In the genomic region with DNA sequence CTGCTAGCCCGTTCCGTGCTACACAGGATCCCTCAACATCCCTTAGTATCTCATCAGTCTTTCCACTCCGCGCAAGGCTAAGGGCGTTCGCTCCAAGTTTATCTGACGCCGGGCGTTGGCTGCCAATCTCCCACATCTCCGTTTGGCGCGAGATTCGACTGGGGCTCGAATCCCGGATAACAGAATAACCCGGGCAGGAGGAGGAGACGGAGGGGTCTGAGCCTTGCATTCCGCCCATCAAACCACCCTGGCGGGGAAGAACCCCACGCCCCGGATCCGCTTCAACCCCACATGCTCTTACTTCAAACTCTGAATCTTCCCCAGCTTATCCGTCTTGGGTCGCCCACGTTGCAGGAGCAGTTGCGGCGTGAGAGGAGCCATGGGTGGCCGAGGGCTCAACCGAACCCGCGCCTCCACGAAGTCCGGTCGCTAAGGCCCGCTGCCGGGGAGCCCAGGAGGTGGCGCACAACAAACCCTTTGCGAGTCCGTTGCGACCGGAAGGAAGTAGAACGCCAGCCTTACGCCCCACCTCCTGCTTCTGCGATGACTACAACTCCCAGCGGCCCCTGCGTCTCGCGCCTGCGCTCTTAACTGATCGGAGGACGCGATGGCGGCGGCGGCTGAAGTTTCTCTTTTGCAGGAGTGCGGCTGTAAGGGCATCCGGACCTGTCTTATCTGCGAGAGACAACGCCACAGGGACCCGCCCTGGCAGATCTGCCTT, we compare ENCODE assay signal across 8 mouse cellular contexts. TPM values are rescaled to one million over a fixed set of nuclear protein-coding genes. Genes with fewer than 3 reads are reported as not detected.
DNase-seq lines count a peak whose midpoint lies in the region; ATAC-seq lines count a peak whose summit lies in the region.

A gene (minus strand): TSS at position 504 of the 721 bp plus-strand sequence.
A gene (plus strand): TSS at position 576 of the 721 bp plus-strand sequence.

- H3K27ac ChIP-seq in hindbrain, embryonic 15.5 days (replicated peaks) = peak within 1 kb of the TSS; percentile 68

- peak within 1 kb of the TSS; percentile 71 for H3K4me2 ChIP-seq in hindbrain, embryonic 15.5 days

- H3K9me3 ChIP-seq in hindbrain, embryonic 15.5 days = no peaks in the 10 kb centered on the region

- peaks cover 23% of the 10 kb centered on the region for H3K4me1 ChIP-seq in hindbrain, embryonic 15.5 days (replicated peaks)

- peaks cover 17% of the 10 kb centered on the region for H3K36me3 ChIP-seq in hindbrain, embryonic 15.5 days

- peak; percentile 98 for DNase-seq in T-cell, adult 2 months (ENCODE audit: low spot score)
- peak; percentile 96 for DNase-seq in cerebellum, postnatal 36 days
- DNase-seq in frontal cortex, postnatal 36 days (ENCODE audit: low spot score in 2 of 2) = peak; percentile 94 to 97
- peak; percentile 92 for DNase-seq in left cerebral cortex, adult 11 months (ENCODE audit: low spot score)
- DNase-seq in lung, postnatal 4 days = peak; percentile 97 to 98
- DNase-seq in retina, postnatal 7 days (ENCODE audit: low read depth, low spot score) = peak; percentile 90
- DNase-seq in urinary bladder, adult 2 months (ENCODE audit: low spot score) = peak; percentile 87

- ATAC-seq in hindbrain, embryonic 15.5 days (ENCODE audit: low FRiP score, low read depth) = peak; percentile 92

- H3K27me3 ChIP-seq in hindbrain, embryonic 15.5 days = no peaks in the 10 kb centered on the region

- under 1% methylated on average over 60 of the region's 60 CpGs for WGBS in hindbrain, embryonic 15.5 days

- H3K4me3 ChIP-seq in hindbrain, embryonic 15.5 days = peak within 1 kb of the TSS; percentile 63

- H3K9ac ChIP-seq in hindbrain, embryonic 15.5 days = peak within 1 kb of the TSS; percentile 61

RNA-seq across cellular contexts. Expression of the first gene that starts in this region (rescaled TPM):
- polyA plus RNA-seq in hindbrain, embryonic 15.5 days (2015; fragmentation: Nextera tagmentation; extraction: Ambion mirVana) = 24.6 and 25.9 TPM in 2 replicates
- 20.5 and 22.6 TPM in 2 replicates for polyA plus RNA-seq in urinary bladder, adult 2 months (2012; rRNA removed)

RNA-seq across cellular contexts. Expression of the second gene that starts in this region (rescaled TPM):
- 18.8 and 22.0 TPM in 2 replicates for polyA plus RNA-seq in hindbrain, embryonic 15.5 days (2015; fragmentation: Nextera tagmentation; extraction: Ambion mirVana)
- polyA plus RNA-seq in urinary bladder, adult 2 months (2012; rRNA removed) = 11.2 and 11.3 TPM in 2 replicates

Comparison
In these comparisons a context has a peak if more than half of its experiments do, and no peak if none do; other contexts are left out.
1. Peak in every context shown above with its lines: DNase-seq, ATAC-seq, H3K4me3 ChIP-seq and H3K27ac ChIP-seq.